Mouse (Mus musculus) adrenal gland, postnatal 10 days (tissue): Measurements from ENCODE around the gene Trmt61a. TPM values are rescaled to one million over a fixed set of nuclear protein-coding genes. Genes with fewer than 3 reads are reported as not detected.

Source experiments
- DNase-seq: peaks from one replicate; pipeline ENCODE4 v3.0.0; 2021; ENCODE audit warnings: mixed read lengths
- total RNA-seq, 2 experiments: library from RNA; stranded (reverse); gene quantifications; 2 replicates each; pipeline ENCODE4 v1.2.3; 2021

The Trmt61a gene
- total RNA-seq, 2 experiments from 2014 or later = 9.5 to 11.3 TPM

DNA sequence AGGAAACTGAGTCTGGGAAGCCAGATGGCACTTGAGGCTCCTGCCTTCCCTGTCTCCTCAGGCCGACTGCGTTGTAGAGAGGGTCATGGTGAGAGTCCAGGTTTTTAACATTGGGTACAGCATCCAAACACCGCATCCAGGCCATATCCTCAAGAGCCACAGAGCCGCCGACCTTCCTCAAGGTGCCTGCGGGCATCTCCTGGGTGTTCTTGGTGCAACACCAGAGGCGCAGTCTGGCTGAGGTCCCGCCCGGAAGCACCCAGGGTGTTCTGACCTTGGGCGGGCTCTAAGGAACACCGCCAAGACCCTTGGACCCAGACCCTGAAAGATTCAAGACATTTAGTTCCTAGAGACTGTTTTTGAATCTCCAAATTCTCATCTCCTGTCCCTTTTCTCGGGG, 5.3 kb upstream of the Trmt61a start:
- DNase-seq = no peak

DNA sequence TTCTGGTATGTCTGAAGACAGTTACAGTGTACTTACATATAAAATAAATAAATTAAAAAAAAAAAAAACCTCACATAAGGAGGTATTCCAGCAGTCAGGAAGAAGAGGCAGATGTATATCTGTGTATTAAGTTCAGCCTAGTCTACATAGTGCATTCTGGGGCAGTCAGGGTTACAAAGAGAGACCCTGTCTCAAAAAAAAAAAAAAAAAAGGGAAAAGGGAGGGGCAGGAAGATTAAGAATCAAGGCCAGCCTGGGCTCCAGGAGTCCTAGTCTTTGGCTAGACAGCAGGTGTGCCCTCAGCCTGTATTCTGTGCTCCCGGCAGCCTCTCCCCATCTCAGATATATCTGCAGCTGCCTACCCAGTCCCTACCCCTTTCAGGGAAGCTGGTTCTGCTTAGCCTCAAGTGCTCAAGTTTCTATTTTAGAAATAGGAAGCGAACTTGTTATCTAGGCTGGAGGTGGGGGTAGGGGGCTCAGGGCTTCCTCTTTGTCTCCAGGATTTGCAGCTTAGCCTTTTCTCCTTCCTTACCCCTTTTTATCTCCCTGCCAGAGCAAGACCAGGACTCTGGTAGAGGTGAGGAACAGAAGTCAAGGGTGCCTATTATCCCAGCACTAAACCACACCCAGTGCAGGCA, 2.9 kb upstream of the Trmt61a start:
- DNase-seq = no peak

DNA sequence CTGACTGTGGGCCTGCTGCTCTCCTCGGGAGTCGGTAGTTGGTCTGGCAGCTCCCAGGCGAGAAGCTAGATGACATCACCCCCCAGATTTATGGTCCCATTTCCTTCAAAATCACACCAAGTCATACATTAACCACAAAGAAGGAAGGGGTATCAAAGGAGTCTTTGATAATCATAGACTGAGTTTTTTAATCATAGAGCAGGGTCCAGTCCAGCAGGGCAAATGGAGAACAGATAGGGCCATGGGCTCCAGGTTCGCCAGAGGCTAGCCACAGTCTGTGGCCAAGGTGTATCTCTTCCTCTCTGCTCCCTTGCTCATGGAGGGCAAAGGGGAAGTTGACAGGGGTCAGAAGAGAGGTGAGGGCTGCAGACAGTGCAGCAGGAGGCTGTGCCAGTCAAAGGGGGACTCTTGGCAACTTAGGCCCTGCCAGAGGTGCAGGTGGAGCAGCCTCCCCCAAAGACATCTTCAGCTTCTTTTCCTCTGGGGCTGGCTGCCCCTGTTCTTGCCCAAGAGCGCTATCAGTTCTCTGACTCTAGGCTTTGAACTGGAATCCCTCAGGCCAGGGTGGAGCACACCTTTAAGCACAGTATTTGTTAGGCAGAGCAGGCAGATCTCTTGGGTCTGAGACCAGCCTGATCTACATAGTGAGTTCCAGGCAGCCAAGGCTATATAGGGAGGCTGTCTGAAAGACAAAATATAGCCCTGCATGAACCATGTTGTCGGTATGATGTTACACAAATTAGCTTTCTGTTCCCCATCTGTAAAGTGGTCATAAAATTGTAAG, 1.9 kb upstream of the Trmt61a start:
- no peak for DNase-seq

DNA sequence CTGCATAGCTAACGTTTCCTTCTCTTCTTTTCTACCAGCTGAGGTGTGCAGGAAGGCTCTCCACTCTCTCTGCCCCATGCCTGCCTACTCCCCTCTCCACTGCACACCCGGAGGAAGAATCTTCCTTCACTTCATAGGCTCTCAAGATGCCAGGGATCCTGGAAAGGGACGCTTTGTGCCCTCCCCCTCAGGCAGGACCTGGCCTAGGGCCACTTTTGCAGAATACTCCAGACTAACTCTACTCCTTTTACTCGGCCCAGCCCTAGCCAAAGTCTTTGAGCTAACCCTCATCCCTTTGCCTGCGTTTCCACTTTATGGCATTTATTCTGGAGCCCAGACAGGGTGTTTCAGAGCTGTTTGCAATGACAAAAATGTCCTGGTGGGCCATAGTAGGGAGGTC, 484 bp upstream of the Trmt61a start:
- DNase-seq = no peak

DNA sequence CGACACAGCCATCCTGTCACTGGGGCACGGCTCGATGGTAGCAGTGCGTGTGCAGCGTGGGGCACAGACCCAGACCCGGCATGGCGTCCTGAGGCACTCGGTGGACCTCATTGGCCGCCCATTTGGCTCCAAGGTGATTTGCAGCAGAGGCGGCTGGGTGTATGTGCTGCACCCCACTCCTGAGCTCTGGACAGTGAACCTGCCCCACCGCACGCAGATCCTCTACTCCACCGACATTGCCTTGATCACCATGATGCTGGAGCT, 697 bp downstream of the Trmt61a start:
- DNase-seq = no peak

DNA sequence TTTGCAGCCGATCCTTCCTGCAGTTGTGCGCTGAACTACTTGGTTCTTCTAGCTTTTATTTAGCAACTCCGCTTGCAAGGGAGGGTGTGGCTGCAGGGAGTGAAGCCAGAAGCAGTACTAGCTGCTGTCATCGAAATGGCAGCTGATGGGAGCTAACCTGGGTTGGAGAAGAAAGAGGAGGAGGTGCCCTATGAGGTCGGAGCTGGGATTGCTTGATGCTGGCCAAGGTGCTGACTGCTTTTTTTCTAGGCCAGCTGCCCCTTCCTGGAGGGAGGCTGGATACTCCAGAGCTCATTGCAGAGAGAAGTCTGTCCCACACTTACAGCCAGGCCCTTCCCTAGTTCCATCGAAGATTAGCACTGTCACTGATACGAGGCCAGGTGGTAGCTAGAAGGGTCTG, 1.1 kb downstream of the Trmt61a start:
- no peak for DNase-seq

DNA sequence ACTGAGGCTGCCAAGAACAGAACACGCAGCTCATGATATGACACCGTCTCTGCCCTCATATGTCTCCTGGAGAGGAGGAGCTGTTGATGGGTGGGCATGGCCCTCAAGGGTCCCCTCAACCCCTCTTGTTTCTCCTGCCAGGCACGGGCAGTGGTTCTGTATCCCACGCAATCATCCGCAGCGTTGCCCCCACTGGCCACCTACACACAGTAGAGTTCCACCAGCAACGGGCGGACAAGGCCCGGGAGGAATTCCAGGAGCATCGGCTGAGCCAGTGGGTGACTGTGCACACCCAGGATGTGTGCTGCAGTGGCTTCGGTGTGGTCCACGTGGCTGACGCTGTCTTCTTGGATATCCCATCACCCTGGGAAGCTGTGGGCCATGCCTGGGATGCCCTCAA, 2.8 kb downstream of the Trmt61a start:
- no peak for DNase-seq

DNA sequence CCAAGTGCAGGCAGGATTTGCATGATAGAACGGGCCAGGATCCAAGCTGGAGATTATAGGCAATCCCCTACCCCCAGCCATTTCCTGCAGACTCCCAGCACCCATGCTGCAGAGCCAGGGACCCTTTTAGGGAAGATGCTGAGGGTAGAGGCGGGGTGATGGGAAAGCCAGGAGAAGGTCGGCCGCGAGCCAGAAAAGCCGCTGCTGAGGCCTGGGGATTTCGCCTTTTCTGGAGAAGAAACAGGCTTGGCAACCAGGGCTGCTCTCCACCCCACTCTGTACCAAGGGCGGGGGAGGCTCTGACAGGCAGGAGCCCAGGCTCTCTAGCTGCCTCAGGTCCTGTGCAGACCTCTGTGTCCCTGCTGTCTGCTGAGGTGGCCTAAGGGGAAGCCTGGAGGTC, 3.4 kb downstream of the Trmt61a start:
- peak; percentile 34 for DNase-seq

DNA sequence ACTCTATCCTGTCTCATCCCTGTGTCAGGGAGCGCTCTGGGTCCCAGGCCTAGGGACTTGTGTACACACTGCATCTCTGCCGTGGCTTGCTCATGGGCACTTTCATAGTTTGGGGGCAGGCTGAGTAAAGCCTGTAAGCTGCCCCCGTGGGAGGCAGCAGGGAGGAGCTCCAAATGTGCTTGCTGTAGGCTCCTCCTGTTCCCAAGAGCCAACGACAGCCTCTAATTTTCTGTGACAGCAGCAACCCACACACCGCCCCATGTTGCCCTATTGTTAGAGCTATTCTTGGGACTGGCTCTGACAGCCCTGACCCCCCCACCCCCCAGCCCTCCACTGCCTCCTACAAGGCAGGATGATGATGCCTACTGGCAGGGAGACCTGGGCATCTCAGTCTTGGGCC, 4.1 kb downstream of the Trmt61a start:
- DNase-seq = no peak

DNA sequence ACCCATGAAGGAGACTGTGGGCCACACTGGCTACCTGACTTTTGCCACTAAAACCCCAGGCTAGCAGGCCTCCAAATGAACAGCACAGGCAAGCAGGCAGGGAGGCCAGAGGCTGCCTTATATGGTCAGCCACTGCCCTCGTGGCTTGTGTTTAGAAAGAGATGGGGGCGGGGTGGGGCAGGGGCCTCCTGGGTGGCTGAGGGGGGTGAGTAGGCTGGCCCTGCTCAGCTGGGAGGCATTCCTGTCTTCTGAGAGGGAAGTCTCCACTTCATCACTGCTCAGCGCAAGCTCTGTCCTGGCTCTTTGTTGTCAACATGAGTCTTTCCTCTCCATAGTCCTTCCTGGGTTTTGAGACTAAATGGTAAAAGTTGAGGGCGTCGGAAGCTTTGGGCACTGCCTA, 4.9 kb downstream of the Trmt61a start:
- no peak for DNase-seq

DNA sequence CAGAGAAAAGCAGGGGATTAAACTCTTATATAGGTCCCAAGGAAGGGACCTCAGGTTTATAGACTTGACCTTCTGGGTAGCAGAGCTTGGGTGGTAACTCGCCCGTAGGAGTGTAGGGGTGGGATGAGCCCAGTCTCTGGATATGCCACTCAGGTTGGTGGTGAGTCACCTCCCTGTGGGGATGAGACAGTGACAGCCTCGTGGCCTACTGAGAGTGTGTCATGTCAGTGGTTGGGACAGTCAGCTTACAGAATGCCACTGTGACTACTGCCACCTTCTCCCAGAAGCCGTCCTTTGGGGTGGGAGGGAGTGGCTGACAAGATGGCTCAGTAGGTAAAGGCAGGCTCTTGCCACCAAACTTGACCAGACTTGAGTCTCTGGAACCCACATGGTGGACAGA, 8.5 kb downstream of the Trmt61a start:
- DNase-seq = no peak

DNA sequence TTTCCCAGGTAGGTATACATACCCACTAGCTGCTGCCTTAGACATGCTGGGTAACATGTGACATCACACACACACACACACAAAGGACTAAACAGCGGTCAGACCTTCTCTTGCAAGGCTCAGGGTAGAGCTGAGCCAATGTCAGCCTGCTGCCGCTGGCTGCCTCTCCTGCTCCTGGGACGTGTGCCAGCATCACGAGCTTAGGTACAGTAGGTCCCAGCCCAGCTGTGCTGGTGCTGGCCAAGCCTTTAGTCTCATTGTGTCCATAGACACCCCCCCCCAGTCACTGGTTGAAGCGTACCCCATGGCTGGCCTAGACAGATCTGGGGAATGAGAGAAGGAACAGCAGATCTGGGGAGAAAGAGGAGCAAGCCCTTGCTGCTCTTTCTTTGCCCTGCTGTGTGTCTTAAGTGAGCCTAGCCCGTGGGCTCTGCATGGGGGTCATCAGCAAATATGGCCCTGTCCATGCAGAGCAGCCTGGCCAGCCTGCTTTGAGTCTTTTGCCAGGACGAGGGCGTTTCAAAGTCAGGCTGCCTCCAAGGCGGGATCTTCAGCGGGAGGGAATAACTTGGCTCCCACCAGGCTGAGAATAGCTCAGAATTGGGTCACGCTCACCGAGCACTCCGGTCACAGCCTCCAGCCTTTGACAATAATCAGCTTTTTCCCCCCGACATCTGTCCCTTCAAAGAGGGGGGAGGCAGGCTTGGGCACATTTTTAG, 9.6 kb downstream of the Trmt61a start:
- DNase-seq = peak; percentile 88

DNA sequence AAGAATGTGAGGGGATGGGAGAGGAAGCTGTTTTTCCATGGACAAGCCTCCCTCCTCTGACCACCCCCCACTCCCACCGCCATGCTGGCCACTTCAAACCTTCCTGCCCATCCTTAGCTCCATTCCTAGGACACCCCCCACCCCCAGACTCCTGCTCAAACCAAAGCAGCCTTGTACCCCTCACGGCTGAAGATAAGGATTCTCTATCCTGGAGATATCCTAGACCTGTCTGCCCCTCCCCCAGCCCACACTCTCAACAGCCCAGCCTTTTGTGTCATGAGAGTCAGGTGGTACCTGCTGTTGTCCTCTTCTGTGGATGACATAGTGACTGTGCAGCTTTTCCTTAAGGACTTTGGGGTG, 10.1 kb downstream of the Trmt61a start:
- DNase-seq = no peak

DNA sequence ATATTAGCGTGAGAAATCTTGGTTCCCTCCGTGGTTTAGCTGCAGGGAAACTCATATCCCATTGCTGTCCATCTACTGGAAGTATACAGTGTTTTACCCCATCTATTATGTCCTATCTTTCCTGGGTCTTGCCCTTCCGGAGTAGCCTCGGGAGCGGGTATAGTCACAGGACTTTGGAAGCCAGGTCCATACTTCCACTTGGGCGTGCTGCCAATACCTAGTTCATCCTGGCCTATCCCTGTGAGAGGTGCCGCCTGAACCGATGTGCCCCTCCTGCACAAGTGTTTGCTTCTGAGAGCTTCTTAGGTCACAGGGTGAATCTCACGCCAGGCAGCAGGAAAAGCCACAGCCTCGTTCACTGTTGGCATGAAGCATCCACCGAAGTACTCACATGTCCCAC, 11.5 kb downstream of the Trmt61a start:
- DNase-seq = no peak

DNA sequence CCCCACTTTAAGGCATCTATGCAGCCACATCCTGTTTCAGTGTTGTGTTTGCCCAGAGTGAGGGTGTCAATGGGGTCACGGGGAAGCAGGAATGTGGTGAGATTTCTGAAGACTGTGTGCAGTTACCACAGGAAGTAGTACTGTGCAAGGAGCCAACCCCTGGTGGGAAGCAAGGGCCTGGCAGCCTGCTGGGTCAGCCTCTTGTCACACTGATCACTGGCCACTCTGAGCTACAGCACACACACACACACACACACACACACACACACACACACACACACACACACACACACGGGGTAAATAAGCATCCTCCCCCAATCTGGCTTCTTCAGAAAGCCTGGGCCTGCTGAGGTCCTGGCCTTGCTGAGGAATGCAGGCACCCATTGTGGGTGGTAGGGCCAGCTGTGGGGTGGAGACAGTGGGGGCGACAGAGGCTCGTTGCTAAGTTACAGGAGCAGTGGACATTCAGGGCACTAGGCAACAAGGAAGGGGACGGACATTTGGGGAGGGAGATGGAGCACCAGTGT, 13.5 kb downstream of the Trmt61a start:
- no peak for DNase-seq

DNA sequence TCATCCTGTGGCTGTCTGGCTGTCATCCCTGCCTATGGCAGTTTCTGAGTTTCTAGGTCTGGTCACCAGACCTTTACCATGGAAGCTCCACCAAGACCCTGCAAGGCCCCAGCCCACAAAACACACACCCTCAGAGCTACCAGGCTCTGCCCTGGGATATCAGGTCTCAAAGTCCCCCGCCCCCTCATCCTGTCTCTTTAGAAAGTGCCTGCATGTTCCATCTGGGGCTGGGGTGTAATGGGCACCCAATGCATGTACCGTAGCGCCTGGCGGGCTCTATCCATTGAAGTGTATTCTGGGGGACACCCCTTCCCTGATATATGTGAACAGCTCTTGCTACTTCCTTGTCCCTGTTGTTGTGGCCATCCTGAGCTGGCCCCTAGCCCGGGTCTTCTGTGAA, 15.0 kb downstream of the Trmt61a start:
- DNase-seq = no peak

DNA sequence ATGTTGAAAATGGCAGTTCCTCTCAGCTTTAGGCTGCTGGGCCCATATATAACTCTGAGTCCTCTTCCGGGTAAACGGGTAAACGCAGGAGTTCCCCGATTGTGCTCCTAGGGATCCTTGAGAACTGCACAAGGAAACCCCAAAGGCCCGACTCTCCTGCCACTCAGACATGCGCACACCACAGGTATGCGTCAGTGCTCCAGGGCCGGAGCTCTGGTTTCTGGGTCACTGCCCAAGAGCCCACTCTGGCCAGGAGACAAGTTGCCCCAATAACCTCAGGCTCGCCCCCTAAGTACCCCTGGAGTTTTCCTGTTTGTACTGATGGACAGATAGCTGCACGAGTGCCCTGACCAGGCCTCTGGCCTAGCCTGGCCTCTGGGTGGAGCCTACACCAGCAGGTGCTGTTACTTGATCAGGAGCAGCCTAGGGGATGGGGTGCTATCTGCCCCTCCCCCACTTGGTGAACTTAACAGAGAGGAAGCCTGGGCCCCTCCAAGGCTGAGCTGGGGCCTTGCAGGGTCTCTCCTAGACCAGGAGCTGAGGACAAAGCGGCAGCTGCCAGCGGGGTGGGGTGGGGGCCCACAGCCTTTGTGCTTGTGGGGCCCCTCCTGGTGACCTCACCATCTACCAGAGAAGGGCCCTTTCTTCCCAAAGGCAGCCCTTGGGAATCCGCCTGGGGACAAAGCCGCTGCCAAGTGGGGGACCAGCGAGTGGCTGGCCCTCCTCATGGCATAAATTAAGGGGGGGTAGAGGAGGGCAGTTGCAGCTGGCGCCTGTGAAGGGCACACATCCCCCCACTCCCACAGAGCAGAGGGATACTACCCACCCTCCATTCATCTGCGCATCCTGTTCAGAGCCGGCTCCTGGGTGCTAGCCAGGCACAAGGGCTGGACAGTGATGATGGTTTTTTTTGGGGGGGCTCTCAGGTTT, 15.7 kb downstream of the Trmt61a start:
- DNase-seq = peak; percentile 35

DNA sequence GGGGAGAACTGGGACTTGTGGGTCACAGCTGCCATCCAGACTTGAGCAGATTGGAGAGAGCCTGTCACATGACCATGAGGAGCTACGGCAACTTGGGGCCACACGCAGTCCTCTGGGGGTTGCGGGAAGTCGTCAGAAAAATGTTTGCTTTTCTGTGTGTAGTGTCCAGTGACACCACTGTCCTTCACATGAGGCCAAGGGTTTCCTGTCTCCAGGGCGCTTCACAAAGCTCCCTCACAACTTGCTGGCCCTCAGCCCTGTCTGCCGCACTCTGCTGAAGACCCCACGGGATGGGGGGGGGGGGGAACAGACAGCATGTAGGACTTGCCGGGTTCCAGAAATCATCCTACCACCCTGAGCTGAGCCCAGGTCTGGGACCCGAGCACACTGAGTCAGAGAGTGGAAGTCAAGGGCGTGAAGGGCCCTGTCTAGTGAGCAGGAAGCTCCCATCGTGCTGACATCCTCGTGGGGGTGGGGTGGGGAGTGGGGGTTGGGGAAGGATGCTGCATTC, 16.4 kb downstream of the Trmt61a start:
- peak; percentile 41 for DNase-seq

DNA sequence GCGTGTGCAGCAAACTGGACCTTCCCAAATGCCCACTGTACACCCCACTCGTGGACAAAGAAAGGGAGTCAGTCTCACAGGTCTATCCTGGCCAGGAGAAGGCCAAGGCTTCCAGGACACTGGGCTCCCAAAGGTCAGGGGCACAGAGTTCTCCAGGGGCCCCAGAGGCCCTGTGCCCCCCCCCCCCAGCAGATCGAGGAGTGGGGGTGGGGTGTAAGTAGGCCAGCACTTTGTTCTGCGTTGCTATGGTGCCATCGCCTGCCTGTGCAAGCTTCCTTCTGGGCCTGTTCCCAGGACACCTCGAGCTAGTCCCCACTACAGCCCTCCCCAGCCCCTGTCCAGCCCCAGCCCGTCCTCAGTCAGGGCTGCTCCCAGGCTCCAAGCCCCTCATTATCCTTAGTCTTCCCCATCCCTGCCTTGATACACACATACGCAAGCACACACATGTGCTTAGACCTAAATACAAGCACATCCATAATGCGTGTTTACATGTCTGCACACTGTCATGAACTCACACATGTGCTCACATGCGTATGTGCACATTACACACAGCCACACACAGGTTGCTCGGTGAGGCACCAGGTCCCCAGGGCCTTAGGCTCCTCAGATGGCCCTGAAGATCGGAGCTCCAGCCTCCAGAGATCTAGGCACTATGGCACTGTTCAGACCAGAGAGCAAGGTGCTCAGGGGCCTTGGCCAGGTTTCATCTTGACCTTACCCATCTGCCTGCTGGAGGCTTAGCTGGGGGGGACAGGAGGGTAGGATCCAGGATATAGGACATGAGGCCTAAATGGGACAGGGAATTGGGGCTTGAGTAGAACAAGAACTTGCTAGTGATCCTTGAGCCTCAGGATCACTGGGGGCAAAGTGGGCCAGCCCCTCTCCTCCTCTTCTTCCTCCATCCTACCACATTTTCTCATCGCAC, 17.2 kb downstream of the Trmt61a start:
- peak; percentile 44 for DNase-seq

DNA sequence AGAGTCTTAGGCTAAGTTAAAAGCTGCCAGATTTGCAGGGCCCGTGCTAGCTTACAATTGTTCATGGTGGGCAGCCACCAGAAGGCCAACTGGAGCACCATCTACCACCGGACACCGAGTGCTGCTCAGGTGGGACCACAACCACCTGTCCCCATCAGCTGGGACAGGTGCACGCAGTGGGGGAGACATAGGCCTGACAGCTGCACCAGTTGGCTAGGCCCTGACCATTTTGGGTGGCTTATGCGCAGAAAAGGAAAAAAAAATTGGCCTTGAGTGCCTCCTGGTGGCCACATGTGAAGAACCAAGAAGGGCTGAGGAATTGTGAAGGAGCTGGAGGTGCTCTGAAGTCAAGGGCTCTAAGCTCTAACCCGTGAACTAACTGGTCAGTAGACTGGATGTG, 18.3 kb downstream of the Trmt61a start:
- peak; percentile 79 for DNase-seq

DNA sequence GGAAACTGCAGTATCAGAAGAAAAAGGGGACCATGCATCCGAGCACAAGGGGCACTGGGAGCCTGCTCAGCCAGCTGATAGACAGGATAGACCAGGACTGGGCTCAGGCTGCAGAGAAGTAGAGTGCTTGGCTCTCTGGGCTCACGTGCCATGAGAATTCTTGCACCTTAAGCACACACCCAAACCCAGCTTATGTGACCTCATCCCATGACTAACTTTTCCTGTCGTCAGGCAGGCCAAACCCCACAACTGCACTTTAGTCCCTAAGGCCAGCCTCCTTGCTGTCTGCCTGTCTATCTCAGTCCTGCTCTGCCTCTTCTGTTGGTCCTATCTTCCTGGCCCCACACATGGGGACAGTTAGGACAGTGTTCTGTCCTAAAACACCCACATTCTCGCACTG, 19.8 kb downstream of the Trmt61a start:
- DNase-seq = no peak
